Mouse (Mus musculus): ENCODE results near the gene Tkt.
A peak's percentile ranks its signal among the peaks of the same experiment; 100 is the strongest.
"Not testable (repeated sequence)": the region's sequence is repeated elsewhere in the genome, so short reads cannot be mapped to it uniquely, and the experiment has no call there.

Gene Tkt

GRCm38 (mm10) chr14:30553185-30553584 is 5.0 kb downstream of the Tkt start:
- DNase-seq (ENCODE audit: low read depth, low spot score), result no peak

DNA sequence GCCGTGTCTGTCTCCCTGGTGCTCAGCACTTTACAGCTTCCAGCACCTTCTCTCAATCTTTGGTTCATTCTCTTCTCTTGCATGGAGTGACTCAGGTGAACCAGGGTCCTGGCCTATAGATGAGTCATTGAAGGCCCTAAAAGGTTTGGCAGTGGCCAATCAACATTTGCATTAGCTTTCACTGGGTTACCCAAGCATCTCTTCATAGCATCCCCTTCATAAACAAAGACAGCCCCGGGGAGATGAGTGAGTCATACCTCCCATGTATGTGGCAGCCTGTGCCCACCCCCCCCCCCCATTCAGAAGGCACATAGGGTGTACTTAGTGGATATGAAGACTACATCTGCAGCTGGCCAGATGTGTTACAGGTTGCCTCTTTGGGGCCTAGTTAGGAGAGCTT is 8.5 kb downstream of the Tkt start:
- no peak for DNase-seq (ENCODE audit: low read depth, low spot score)

GRCm38 (mm10) chr14:30557730-30558129 is 9.6 kb downstream of the Tkt start:
- DNase-seq (ENCODE audit: low read depth, low spot score), result no peak

DNA sequence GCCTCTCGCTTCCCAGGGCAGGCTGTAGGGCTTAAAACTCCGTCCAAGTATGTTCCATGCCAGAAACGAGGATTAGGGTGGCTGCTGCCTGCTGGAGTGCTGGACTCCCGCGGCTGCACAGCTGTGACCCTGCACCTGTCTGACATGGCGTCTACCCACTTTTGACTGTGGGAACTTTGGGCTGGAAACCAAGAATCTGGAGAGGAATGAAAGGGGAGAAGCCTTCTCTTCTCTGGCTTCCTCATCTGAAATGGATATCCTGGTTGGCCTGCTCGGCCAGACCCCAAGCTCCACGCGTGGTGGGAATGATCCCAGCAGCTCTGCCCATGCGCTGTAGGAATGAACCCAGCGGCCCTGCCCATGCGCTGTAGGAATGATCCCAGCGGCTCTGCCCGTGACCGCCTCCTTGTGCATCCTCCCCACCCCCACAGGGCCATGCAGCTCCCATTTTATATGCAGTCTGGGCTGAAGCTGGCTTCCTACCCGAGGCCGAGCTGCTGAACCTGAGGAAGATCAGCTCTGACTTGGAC is 11.2 kb downstream of the Tkt start:
- no peak for DNase-seq (ENCODE audit: low read depth, low spot score)

- DNase-seq (ENCODE audit: low read depth, low spot score), result no peak
Measured at GRCm38 (mm10) chr14:30560803-30561389, 12.7 kb downstream of the Tkt start.

DNA sequence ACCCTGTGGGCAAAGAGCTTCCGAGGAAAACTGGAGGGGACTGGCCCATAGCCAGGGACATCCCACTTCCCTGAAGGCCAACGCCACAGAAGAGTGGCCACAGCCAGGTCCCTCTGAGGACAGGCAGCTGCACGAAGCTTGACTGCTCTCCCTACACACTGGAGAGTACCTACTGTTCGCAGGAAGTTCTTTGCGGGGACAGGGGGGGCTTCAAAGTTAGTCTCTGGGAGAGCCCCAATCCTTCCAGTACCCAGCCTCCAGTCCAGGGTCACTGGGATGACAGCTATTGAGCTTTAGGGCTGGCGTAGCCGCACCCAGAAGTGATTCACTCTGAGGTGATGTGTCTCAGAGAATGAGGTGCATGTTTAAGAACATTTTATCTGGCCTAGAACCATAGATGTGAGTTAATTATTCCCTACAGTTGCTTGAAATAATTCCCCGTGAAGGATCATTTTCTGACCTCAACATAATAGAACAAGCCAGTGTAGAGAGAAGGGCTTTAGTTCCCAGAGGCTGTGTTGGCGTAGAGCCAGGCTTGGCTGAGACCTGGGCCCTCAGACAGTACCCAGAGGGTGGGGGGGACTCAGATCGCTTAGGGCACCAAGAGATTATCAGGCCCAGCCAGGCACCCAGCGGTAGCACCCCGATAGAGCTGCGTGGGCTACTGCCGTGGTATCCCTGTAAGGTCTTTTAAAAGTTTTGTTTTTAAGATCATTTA is 13.5 kb downstream of the Tkt start:
- no peak for DNase-seq (ENCODE audit: low read depth, low spot score)

DNA sequence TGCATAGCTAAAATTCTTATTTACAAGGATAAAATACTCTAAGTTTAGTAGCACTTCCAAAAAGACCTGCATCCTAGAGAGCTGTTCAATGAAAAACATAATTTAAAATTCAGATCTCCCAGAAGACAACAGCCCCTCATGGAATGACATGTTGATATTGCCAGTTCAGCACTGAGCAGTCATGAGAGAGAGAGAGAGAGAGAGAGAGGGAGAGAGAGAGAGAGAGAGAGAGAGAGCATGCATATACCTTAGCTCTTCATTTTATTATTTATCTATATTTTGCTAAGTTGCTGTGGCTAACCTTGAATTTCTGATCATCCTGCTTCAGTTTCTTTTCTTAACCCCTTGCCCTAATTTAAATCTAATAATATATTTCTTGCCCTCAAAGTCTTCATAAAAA is 14.2 kb downstream of the Tkt start:
- no peak for DNase-seq (ENCODE audit: low read depth, low spot score)

DNA sequence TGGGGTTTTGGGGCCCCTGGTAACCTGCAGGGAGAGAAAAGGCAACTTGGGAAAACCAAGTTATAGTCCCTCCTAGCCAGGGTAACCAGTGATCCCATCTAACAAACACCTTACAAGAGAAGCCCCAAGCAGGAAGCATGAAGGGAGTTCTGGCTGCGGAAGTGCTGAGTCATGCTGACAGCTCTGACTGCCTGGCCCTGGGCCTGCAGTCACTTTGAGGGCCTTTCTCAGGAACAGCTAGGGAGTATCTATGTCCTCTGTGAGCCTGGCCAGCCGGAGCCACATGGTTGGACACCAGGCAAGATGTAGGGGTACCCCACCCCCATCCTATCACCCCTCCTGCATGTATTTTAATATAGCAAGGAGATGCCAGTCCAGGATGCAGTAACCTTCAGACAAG is 16.3 kb downstream of the Tkt start:
- no peak for DNase-seq (ENCODE audit: low read depth, low spot score)

- DNase-seq (ENCODE audit: low read depth, low spot score), result no peak
Measured at GRCm38 (mm10) chr14:30566317-30566716, 18.2 kb downstream of the Tkt start.

GRCm38 (mm10) chr14:30568016-30568415 is 19.9 kb downstream of the Tkt start:
- DNase-seq (ENCODE audit: low read depth, low spot score), result no peak

- no peak for DNase-seq (ENCODE audit: low read depth, low spot score)
Measured at GRCm38 (mm10) chr14:30570303-30570702, 22.1 kb downstream of the Tkt start.

GRCm38 (mm10) chr14:30572253-30572652 is 24.1 kb downstream of the Tkt start:
- DNase-seq (ENCODE audit: low read depth, low spot score), result no peak

DNA sequence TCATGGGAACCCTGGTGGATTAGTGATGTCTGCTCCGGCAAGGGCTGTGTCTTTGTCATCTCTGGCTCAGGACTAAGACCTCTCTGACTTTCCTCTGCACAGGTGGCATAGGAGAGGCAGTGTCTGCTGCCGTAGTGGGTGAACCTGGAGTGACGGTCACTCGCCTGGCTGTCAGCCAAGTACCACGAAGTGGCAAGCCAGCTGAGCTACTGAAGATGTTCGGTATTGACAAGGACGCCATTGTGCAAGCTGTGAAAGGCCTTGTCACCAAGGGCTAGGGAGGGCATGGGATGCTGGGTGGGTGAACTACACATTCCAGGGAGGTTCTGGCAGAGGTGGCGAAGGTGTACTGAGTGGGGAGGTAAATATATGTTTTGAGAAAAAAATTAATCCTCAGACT is 25.1 kb downstream of the Tkt start:
- DNase-seq (ENCODE audit: low read depth, low spot score), result no peak

- DNase-seq (ENCODE audit: low read depth, low spot score), result peak; percentile 83
Measured at GRCm38 (mm10) chr14:30573983-30574584, 25.9 kb downstream of the Tkt start.

- DNase-seq (ENCODE audit: low read depth, low spot score), result no peak
Measured at GRCm38 (mm10) chr14:30575791-30576190, 27.6 kb downstream of the Tkt start.

DNA sequence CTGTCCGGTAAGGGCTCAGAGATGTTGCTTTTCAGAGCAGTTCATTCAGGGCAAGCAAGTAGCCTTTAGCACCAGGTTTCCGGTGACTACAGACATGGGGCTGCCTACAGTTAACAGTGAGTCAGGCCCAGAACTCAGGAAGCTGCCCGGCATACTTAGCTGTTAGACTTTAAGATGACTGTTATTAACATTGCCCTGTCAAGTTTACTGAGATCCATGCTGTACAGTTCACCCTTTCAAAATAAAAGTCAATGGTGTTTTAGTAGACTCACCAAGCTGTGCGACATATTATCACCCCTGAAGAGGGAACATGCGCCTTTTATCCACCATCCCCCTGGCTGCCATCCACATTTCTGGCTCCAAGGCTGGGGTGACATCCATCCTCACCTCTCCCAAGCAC is 28.1 kb downstream of the Tkt start:
- DNase-seq (ENCODE audit: low read depth, low spot score), result no peak

DNA sequence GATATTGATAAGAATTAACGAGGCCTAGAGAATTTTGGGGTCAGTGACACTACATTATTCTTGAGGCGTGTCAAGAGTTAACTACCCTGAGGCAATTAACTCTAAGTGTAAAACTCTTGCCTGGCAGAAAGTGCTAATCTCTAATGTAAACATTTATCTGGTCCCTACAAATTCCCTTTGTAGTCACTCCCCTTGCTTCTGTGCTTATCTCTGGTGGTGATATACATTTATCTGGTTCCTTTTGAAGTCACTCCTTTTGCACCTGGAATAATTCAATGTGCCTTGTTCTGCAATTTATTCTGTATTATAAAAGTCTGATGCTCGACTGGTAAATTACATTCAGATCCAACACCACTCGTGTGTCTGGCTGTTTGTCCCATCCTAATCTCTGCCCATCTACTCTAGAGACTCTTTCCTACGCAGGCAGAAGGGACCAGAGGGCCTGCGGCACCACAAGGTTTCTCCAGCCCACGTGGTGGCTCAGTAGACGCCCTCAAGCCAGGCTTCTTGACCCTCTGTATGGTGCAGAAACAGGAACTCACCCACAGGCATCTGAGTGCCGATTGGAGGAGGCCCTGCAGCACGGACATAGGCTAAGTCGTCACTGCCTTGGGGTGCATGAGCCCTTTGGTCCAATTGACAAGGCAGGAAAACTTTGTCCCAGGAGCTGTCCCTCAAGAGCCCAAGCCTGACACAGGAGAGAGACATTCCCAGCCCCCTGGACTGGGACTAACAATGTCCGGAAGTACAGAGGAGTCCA is 29.3 kb downstream of the Tkt start:
- DNase-seq (ENCODE audit: low read depth, low spot score), result not testable (repeated sequence)

DNA sequence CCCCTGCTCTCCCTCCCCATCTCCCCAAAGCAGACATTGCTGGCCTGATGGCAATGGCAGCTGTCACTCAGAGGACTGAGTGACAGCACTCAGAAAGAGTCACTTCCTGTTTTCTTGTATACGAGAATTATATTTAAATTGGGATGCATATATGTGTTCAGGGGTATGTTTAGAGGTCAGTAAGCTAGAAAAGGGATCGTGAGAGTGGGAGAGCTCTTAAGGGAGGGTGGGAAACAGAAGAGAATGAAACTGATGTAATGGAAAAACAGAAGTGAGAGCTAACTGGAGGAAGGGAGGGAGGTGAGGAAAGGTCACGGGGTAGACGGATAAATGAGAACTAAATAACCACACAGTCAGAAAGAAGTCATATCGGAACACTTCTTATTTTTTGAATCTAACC is 31.0 kb downstream of the Tkt start:
- DNase-seq (ENCODE audit: low read depth, low spot score), result no peak

DNA sequence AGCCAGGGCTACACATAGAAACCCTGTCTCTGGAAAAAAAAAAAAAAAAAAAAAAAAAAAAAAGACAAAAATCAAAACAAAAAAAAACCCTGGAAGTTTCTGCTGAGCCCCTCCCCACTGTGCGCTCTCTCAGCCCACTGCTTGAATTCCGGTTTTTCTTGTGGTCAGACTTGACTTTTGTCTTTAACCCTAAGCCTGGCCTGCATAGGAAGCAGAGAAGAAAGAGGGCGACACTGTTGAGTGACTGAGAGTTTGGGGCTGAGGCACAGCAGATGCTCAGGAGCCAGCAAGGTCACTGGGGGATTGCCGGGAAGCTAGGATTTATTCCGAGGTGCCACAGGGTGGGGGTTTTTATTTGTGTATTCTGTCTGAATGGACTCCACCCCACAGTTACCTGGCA is 31.7 kb downstream of the Tkt start:
- no peak for DNase-seq (ENCODE audit: low read depth, low spot score)

DNA sequence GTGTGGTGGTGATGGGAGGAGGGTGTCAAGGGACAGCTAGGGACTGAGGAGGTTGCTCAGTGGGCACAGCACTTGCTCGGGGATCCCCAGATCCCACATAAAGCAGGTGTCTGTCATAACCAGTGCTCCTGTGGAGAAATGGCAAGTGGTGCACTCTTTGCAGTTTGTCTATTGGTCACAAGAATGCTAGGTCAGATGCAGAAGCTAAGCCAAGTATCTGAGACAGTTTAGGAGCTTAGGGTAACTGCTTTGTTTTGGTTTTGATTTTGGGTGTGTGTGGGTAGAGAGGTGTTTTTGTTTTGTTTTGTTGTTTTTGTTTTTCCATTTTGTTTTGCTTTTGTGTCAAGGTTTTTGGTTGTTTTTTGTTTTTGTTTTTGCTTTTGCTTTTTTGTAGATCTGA is 33.1 kb downstream of the Tkt start:
- DNase-seq (ENCODE audit: low read depth, low spot score), result no peak

GRCm38 (mm10) chr14:30584077-30584476 is 35.9 kb downstream of the Tkt start:
- DNase-seq (ENCODE audit: low read depth, low spot score), result no peak

Measured in forelimb bud, embryonic 11.5 days (tissue).